Mouse (Mus musculus) CD8-positive naive resting alpha-beta T cell, adult 2 months (primary cell): ENCODE results near the gene Coq7.

Source experiments
- DNase-seq, 2 experiments: peaks; one replicate each; pipeline ENCODE4 v3.0.0; 2022; ENCODE audit warnings: low read depth in 2 of 2, low spot score in 2 of 2

Gene Coq7

GRCm38 (mm10) chr7:118533178-118533578, at the start of gene Coq7:
TSS of gene Coq7 (minus strand) at chr7:118533356.
- peak; percentile 88 to 94 for DNase-seq

GRCm38 (mm10) chr7:118579938-118580337, 46.8 kb upstream of the Coq7 start:
- no peak for DNase-seq

- no peak for DNase-seq
Observed at GRCm38 (mm10) chr7:118578269-118578668, 45.1 kb upstream of the Coq7 start.

- DNase-seq = no peak
Observed at GRCm38 (mm10) chr7:118572039-118572438, 38.9 kb upstream of the Coq7 start.

GRCm38 (mm10) chr7:118571350-118571749, 38.2 kb upstream of the Coq7 start:
- DNase-seq = no peak

GRCm38 (mm10) chr7:118569121-118569543, 36.0 kb upstream of the Coq7 start:
- DNase-seq = no peak

GRCm38 (mm10) chr7:118554290-118554689, 21.1 kb upstream of the Coq7 start:
- no peak for DNase-seq

- no peak for DNase-seq
Observed at GRCm38 (mm10) chr7:118553881-118554280, 20.7 kb upstream of the Coq7 start.

- DNase-seq = no peak
Observed at GRCm38 (mm10) chr7:118547451-118547850, 14.3 kb upstream of the Coq7 start.

- no peak for DNase-seq
Observed at GRCm38 (mm10) chr7:118544128-118544527, 11.0 kb upstream of the Coq7 start.

GRCm38 (mm10) chr7:118535076-118535475, 1.9 kb upstream of the Coq7 start:
- no peak for DNase-seq

- DNase-seq = no peak
Observed at GRCm38 (mm10) chr7:118534326-118534725, 1.2 kb upstream of the Coq7 start.

- DNase-seq = peak; percentile 93 to 98
Observed at GRCm38 (mm10) chr7:118532519-118533177, 508 bp downstream of the Coq7 start.

- no peak for DNase-seq
Observed at GRCm38 (mm10) chr7:118526967-118527366, 6.2 kb downstream of the Coq7 start.

- DNase-seq = no peak
Observed at GRCm38 (mm10) chr7:118522077-118522476, 11.1 kb downstream of the Coq7 start.

- DNase-seq = no peak
Observed at GRCm38 (mm10) chr7:118519661-118520060, 13.5 kb downstream of the Coq7 start.

- DNase-seq = peak; percentile 46 to 59
Observed at GRCm38 (mm10) chr7:118518687-118519086, 14.5 kb downstream of the Coq7 start.

- no peak for DNase-seq
Observed at GRCm38 (mm10) chr7:118517819-118518218, 15.3 kb downstream of the Coq7 start.

GRCm38 (mm10) chr7:118508556-118508955, 24.6 kb downstream of the Coq7 start:
- no peak for DNase-seq

- DNase-seq = no peak
Observed at GRCm38 (mm10) chr7:118503844-118504243, 29.3 kb downstream of the Coq7 start.

- no peak for DNase-seq
Observed at GRCm38 (mm10) chr7:118502333-118502732, 30.8 kb downstream of the Coq7 start.

GRCm38 (mm10) chr7:118499784-118500435, 33.2 kb downstream of the Coq7 start:
- no peak for DNase-seq
